Mouse (Mus musculus) midbrain, embryonic 13.5 days (tissue): ENCODE data around the gene Rab12. TPM values are rescaled to one million over a fixed set of nuclear protein-coding genes. Genes with fewer than 3 reads are reported as not detected.
A peak's percentile ranks its signal among the peaks of the same experiment; 100 is the strongest.

Experiments used
- ATAC-seq: fragments of 200-750 bp; cut with Nextera tagmentation; 2 replicates; pipeline ENCODE4 v1.8.0; 2017; ENCODE audit warnings: mild to moderate bottlenecking, moderate TSS enrichment, moderate library complexity
- H3K27ac ChIP-seq: fragments of 300-500 bp; sonication (generic); 2 replicates; pipeline ENCODE4 v1.5.1; 2015; ENCODE audit warnings: inconsistent platforms, mild to moderate bottlenecking, moderate library complexity
- H3K27me3 ChIP-seq: fragments of 300-500 bp; sonication (generic); 2 replicates; pipeline ENCODE4 v1.6.1; 2015; ENCODE audit warnings: mild to moderate bottlenecking, inconsistent platforms
- H3K36me3 ChIP-seq: fragments of 300-500 bp; sonication (generic); 2 replicates; pipeline ENCODE4 v1.6.1; 2015; ENCODE audit warnings: mild to moderate bottlenecking, inconsistent platforms
- H3K4me1 ChIP-seq: fragments of 300-500 bp; sonication (generic); replicated peaks from 2 replicates; pipeline ENCODE4 v1.6.1; 2015; ENCODE audit warnings: inconsistent platforms
- H3K4me2 ChIP-seq: fragments of 300-500 bp; sonication (generic); replicated peaks from 2 replicates; pipeline ENCODE4 v1.6.1; 2015; ENCODE audit warnings: moderate library complexity, mild to moderate bottlenecking, inconsistent platforms
- H3K4me3 ChIP-seq: fragments of 300-500 bp; sonication (generic); replicated peaks from 2 replicates; pipeline ENCODE4 v1.5.1; 2015; ENCODE audit warnings: mild to moderate bottlenecking, inconsistent platforms
- H3K9ac ChIP-seq: fragments of 300-500 bp; sonication (generic); replicated peaks from 2 replicates; pipeline ENCODE4 v1.6.1; 2015; ENCODE audit warnings: mild to moderate bottlenecking, inconsistent platforms
- H3K9me3 ChIP-seq: fragments of 300-500 bp; sonication (generic); 2 replicates; pipeline ENCODE4 v1.6.1; 2016; ENCODE audit warnings: mild to moderate bottlenecking, inconsistent platforms
- WGBS: fragments of 180-500 bp; shearing (Covaris S2); methylation state at CpG from one replicate; pipeline ENCODE4 v1.1.7; 2015; 5-methylcytosine and 5-hydroxymethylcytosine counted together
- polyA plus RNA-seq: library from polyadenylated mRNA; unstranded; fragments of >200 nt; fragmentation: Nextera tagmentation; extraction: Ambion mirVana; gene quantifications from 2 replicates; pipeline ENCODE4 v1.2.1, GENCODE M21; 2015

Rab12 gene
- polyA plus RNA-seq, 1 experiment from 2014 or later, result 59.0 TPM

GRCm38 (mm10) chr17:66471252-66471651 lies 48.3 kb downstream of the Rab12 start:
- Histone ChIP-seq H3K4me1 (peaks cover 10% of the 10 kb centered on the region), H3K9me3 (peaks cover 10% of the 10 kb centered on the region; the same call in 1 of the 2 replicates), H3K4me3 (no peak overlapping the region), H3K36me3 (no peaks in the 10 kb centered on the region), H3K27me3 (no peaks in the 10 kb centered on the region), H3K27ac (no peak overlapping the region), H3K9ac (no peak overlapping the region), H3K4me2 (no peak overlapping the region)
- 89% methylated on average over 4 of the region's 4 CpGs for WGBS
- no peak for ATAC-seq

DNA sequence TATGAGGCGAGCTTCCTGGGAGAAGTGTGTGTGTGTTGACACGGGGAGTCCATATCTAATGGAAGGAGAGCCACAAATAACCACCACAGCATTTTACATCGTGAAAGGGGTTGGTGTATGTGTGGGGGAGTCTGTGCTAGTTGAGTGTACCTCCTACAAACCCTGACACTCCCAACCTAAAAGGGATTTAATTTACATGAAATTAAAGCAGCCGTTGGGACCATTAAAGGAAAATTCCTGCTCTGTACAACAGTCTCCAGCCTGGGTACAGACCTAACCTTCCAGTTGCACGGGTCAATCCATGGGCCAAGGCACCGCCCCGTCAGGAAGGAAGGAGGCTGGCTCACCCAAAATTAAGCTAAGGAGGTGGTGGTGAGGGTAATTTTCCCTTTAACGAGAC lies 49.5 kb downstream of the Rab12 start:
- no peaks in the 10 kb centered on the region for H3K27me3 ChIP-seq
- H3K9ac ChIP-seq, result no peak overlapping the region
- H3K36me3 ChIP-seq, result no peaks in the 10 kb centered on the region
- H3K4me2 ChIP-seq, result no peak overlapping the region
- H3K27ac ChIP-seq, result peak overlapping the region; percentile 45
- peak; percentile 53; the same call in 1 of the 2 replicates for ATAC-seq
- WGBS, result 21% methylated on average over 8 of the region's 8 CpGs
- peaks cover 10% of the 10 kb centered on the region; the same call in 1 of the 2 replicates for H3K9me3 ChIP-seq
- no peak overlapping the region for H3K4me3 ChIP-seq
- H3K4me1 ChIP-seq, result peaks cover 10% of the 10 kb centered on the region

DNA sequence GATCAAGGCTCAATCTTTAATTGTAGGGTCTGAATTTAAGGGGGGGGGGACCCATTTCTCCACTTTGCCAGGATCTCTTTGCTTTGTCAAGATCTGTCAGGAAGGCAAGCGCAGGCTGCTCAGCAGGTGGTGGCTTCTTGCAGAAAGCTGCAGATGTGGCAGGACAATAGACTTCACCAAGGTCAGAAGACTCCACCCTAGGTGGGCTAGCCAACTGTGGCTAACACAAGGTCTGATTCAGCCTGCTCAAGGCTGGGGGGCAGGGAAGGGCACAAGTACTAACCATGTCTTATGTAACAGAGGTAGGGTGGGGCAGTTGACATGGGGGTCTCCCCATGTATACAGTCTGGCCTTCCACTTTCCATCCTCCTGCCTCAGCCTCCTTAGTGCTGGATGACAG lies 62.3 kb downstream of the Rab12 start:
- no peak overlapping the region for H3K9ac ChIP-seq
- H3K4me2 ChIP-seq, result no peak overlapping the region
- no peaks in the 10 kb centered on the region for H3K4me1 ChIP-seq
- H3K27ac ChIP-seq, result no peak overlapping the region
- no peaks in the 10 kb centered on the region for H3K36me3 ChIP-seq
- 29% methylated on average over 1 of the region's 1 CpGs for whole genome bisulfite sequencing
- H3K27me3 ChIP-seq, result no peaks in the 10 kb centered on the region
- H3K4me3 ChIP-seq, result no peak overlapping the region
- ATAC-seq, result no peak
- H3K9me3 ChIP-seq, result no peaks in the 10 kb centered on the region

- H3K27me3 ChIP-seq, result no peaks in the 10 kb centered on the region
- no peak for ATAC-seq
- peaks cover 36% of the 10 kb centered on the region for H3K4me1 ChIP-seq
- 1% methylated on average over 11 of the region's 11 CpGs for WGBS
- peak overlapping the region; percentile 94 for H3K4me2 ChIP-seq
- H3K9ac ChIP-seq, result no peak overlapping the region
- no peak overlapping the region for H3K27ac ChIP-seq
- no peak overlapping the region for H3K4me3 ChIP-seq
- no peaks in the 10 kb centered on the region for H3K36me3 ChIP-seq
- no peaks in the 10 kb centered on the region for H3K9me3 ChIP-seq
Observed at GRCm38 (mm10) chr17:66451143-66451542, 68.4 kb downstream of the Rab12 start.

DNA sequence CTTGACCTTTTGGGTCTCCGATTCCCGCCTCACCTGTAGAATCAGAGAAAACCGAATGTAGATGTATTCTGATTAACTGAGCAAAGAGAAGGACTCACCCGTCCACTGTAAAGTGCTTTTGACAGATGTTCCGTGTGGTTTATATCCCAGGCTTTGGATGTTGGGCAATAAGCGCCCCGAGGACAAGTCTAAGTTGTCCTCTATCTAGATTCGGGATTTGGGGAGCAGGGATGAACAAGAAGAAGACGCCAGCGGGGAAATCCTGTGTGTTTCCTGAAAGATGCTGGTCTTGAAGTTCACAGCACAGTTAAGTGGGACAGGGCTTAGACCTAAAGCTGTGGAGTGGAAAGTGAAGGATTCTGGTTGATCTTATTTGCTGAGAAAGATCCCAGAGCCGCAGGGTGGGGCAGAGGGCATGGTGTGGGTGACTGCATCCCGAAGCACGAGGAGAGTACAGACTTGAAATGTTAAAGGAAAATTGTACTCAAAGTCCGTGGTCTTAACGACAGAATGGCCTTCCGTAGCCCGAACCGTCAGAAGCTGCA lies 68.9 kb downstream of the Rab12 start:
- H3K27ac ChIP-seq, result peak overlapping the region; percentile 96; the same call in 1 of the 2 replicates
- no peaks in the 10 kb centered on the region for H3K27me3 ChIP-seq
- H3K4me3 ChIP-seq, result peak overlapping the region; percentile 90
- no peaks in the 10 kb centered on the region for H3K9me3 ChIP-seq
- H3K4me2 ChIP-seq, result peak overlapping the region; percentile 94
- ATAC-seq, result no peak
- WGBS, result 2% methylated on average over 18 of the region's 18 CpGs
- H3K4me1 ChIP-seq, result peaks cover 42% of the 10 kb centered on the region
- no peaks in the 10 kb centered on the region for H3K36me3 ChIP-seq
- H3K9ac ChIP-seq, result peak overlapping the region; percentile 98

DNA sequence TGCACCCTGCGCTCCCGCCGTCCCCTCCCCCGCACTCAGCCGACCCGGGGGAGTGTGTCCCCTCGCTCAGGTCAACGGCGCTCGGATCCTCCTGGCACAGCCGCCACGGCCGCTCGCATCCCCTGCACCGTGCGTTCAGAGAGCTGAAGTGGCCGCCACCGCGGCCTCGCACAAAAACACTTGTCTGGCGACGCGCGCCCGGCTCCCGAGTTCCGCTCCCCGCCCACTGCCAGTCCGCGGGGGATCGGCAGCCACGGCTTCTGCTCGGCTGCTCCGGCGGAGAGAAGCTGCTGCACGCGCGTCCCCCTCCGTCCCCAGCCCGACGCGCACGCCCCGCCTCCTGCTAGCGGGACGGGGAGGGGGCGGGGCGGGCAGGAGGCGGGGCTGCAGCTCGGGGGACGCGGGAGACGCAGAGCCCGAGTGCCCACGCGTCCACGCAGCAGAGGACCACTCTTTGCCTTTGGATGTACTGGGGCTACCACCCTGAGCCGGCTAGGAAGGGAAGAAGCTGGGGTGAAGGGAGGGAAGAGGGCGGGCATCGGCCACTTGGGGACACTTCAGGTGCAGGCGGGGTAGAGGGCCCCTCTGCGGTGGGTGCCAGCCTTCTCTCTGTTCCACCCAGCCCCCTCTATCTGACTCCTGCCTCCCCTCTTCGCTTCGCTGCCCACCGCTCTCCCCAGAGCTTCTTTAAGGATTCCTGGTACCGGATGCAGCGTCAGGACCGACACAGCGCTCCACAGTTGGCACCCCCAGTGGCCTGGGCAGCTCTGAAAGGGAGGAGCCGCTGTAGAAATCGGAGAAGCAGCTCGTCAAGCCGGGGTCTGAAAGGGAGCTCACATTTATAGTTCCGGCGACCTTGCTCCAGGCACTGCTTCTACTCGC lies 69.8 kb downstream of the Rab12 start, which contains the start of gene Mtcl1:
Gene Mtcl1, minus strand, starts transcription at position 291 of the 882 bp plus-strand sequence.
- under 1% methylated on average over 74 of the region's 76 CpGs for WGBS
- H3K36me3 ChIP-seq, result no peaks in the 10 kb centered on the region
- peak within 1 kb of the TSS; percentile 96 for H3K27ac ChIP-seq
- peak within 1 kb of the TSS; percentile 98 for H3K9ac ChIP-seq
- peaks cover 51% of the 10 kb centered on the region for H3K4me1 ChIP-seq
- H3K4me3 ChIP-seq, result peak within 1 kb of the TSS; percentile 90
- no peaks in the 10 kb centered on the region for H3K27me3 ChIP-seq
- peak within 1 kb of the TSS; percentile 94 for H3K4me2 ChIP-seq
- peak; percentile 88 for ATAC-seq
- H3K9me3 ChIP-seq, result no peaks in the 10 kb centered on the region

- H3K9ac ChIP-seq, result peak overlapping the region; percentile 98
- WGBS, result under 1% methylated on average over 115 of the region's 136 CpGs
- no peaks in the 10 kb centered on the region for H3K9me3 ChIP-seq
- no peaks in the 10 kb centered on the region for H3K27me3 ChIP-seq
- peak overlapping the region; percentile 96 for H3K27ac ChIP-seq
- H3K4me3 ChIP-seq, result peak overlapping the region; percentile 90
- H3K4me2 ChIP-seq, result peak overlapping the region; percentile 94
- peak; percentile 41 for ATAC-seq
- H3K4me1 ChIP-seq, result peaks cover 61% of the 10 kb centered on the region
- no peaks in the 10 kb centered on the region for H3K36me3 ChIP-seq
Observed at GRCm38 (mm10) chr17:66448421-66449405, 70.8 kb downstream of the Rab12 start.

DNA sequence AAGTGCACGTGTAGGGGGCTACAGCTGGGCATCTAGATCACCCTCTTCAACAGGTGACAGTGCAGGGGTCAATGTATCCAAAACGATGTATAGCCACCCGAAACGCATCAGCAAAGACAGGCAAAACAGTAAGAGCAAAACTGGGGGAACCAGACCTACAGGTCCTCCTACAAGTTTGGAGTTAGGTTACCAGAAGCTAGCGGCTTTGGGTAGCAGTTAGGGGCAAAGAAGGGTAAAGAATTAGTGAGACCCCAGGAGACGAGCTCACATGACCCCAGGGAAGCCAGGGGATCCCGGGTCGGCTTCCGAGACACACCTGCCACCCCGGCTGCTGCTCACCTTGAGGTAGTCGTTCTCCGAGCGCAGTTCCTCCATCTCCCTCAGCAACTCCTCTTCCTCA lies 71.6 kb downstream of the Rab12 start:
- WGBS, result under 1% methylated on average over 13 of the region's 13 CpGs
- H3K9me3 ChIP-seq, result no peaks in the 10 kb centered on the region
- H3K4me1 ChIP-seq, result peaks cover 67% of the 10 kb centered on the region
- H3K27ac ChIP-seq, result peak overlapping the region; percentile 96
- ATAC-seq, result no peak
- peak overlapping the region; percentile 90 for H3K4me3 ChIP-seq
- H3K36me3 ChIP-seq, result no peaks in the 10 kb centered on the region
- H3K9ac ChIP-seq, result peak overlapping the region; percentile 98
- no peaks in the 10 kb centered on the region for H3K27me3 ChIP-seq
- H3K4me2 ChIP-seq, result peak overlapping the region; percentile 94

DNA sequence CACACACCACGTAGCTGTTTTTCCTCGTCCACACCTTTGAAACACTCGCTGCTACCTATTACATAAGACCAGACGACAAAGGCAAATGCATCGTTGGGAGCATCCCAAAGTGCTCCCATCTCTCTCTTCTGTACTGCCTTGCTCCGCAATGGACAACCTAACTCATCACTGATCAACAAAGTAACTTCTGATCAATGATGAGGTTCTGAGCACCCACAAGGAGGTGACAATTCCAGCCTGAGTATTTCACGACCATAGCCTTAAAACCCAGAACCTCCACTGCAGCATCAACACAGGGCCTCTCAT lies 72.6 kb downstream of the Rab12 start:
- peak overlapping the region; percentile 90 for H3K4me3 ChIP-seq
- H3K4me2 ChIP-seq, result peak overlapping the region; percentile 94
- no peaks in the 10 kb centered on the region for H3K27me3 ChIP-seq
- H3K9ac ChIP-seq, result peak overlapping the region; percentile 98
- H3K4me1 ChIP-seq, result peaks cover 75% of the 10 kb centered on the region
- ATAC-seq, result no peak
- no peaks in the 10 kb centered on the region for H3K36me3 ChIP-seq
- peak overlapping the region; percentile 79; the same call in 1 of the 2 replicates for H3K27ac ChIP-seq
- WGBS, result 16% methylated on average over 7 of the region's 7 CpGs
- no peaks in the 10 kb centered on the region for H3K9me3 ChIP-seq

DNA sequence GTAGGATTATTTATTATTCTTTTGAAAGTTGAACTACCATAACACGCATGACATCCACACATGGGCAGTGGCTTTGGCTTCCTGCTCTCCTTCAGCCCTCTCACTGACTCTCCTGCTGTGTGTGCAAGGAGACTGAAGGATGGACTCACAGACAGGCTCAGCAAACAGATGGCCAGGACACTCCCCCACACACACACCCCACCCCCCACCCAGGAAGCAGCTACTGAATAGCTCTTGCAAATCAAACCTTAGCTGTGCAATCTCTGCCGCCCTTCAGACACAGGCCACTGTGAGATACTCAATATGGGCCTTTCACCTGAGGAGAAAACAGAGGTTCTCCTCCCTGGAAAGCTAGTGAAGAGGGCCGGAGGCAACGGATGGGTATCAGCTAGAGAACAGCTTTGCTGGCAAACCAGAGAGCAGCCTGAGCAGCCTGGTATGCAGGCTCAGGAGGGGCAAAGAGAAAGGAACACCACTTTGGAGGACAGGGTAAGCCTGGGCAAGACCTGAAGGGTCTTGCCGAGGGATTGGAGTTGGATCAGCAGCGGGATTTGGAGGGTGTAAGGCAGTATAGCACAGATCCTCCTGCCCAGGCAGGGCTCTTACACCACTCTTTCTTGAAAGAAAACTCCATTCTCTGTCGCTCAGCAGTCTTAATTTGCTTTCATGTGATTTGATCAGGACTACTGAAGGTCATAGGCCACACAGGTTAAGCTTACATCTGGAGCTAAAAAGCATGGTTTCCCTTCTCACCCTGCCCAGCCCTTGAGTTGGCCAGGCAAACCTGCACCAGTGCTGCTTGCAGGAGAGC lies 73.1 kb downstream of the Rab12 start:
- Histone ChIP-seq H3K4me1 (peaks cover 76% of the 10 kb centered on the region), H3K4me3 (peak overlapping the region; percentile 90), H3K27me3 (no peaks in the 10 kb centered on the region), H3K9me3 (no peaks in the 10 kb centered on the region), H3K9ac (peak overlapping the region; percentile 98), H3K27ac (peak overlapping the region; percentile 79), H3K4me2 (peak overlapping the region; percentile 94), H3K36me3 (no peaks in the 10 kb centered on the region)
- no peak for ATAC-seq
- WGBS, result 11% methylated on average over 7 of the region's 7 CpGs
